In the genomic region with DNA sequence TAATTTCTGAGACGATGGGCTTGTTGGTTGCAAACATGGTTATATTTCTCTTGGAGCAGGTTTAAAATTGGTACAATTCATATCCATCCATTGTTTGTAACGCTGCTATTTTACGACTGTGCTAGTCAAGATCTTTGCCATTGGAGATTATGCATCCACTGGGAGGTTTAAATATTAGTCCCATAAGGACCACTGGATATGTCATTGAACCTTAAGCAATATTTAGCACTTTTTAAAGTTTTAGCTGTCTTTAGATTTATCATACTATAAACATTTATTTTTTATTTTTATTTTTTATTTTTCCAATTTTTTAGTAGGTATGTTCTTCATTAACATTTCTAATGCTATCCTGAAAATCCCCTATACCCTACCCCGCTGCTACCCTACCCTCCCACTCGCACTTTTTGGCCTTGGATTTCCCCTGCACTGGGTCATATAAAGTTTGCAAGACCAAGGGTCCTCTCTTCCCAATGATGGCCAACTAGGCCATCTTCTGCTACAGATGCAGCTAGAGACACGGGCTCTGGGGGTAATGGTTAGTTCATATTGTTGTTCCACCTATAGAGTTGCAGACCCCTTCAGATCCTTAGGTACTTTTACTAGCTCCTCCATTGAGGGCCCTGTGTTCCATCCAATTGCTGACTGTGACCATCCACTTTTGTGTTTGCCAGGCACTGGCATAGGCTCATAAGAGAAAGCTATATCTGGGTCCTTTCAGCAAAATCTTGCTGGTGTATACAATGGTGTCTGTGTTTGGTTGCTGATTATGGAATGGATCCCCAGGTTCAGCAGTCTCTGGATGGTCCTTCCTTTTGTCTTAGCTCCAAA, we compare ENCODE assay signal across 9 mouse cellular contexts. TPM values are rescaled to one million over a fixed set of nuclear protein-coding genes. Genes with fewer than 3 reads are reported as not detected.
DNase-seq lines count a peak whose midpoint lies in the region; ATAC-seq and TF ChIP-seq lines count a peak whose summit lies in the region.
"Not testable (repeated sequence)": the region's sequence is repeated elsewhere in the genome, so short reads cannot be mapped to it uniquely, and the experiment has no call there.
"Had no signal": no experiment of that assay in that cellular context is flagged by ENCODE, and none has a peak within 500 bp of the region (broad histone marks: within the 10 kb centered on the region; RNA-seq: fewer than 3 reads in every experiment).

No protein-coding gene starts in this region.

- WGBS in forebrain, embryonic 10.5 days, result 69% methylated on average over 6 of the region's 6 CpGs
- WGBS in heart, embryonic 11.5 days (ENCODE audit: insufficient replicate concordance), result 60% methylated on average over 6 of the region's 6 CpGs
- WGBS in hindbrain, embryonic 15.5 days, result 69% methylated on average over 6 of the region's 6 CpGs
- 69% methylated on average over 6 of the region's 6 CpGs for WGBS in kidney, postnatal 0 days
- 44% methylated on average over 6 of the region's 6 CpGs for WGBS in liver, embryonic 15.5 days (ENCODE audit: insufficient replicate concordance)
- 65% methylated on average over 6 of the region's 6 CpGs for WGBS in midbrain, embryonic 12.5 days
- 64% methylated on average over 6 of the region's 6 CpGs for WGBS in stomach, embryonic 14.5 days

- H3K4me2 ChIP-seq in heart, embryonic 11.5 days; hindbrain, embryonic 15.5 days; kidney, postnatal 0 days (ENCODE audit: low read length); liver, embryonic 15.5 days; midbrain, embryonic 12.5 days (replicated peaks); stomach, embryonic 14.5 days (replicated peaks; ENCODE audit: low read depth, low read length): not testable (repeated sequence)

- H3K9me3 ChIP-seq in forebrain, embryonic 10.5 days, result peaks cover 83% of the 10 kb centered on the region
- H3K9me3 ChIP-seq in heart, embryonic 11.5 days (replicated peaks; ENCODE audit: control insufficient read depth, low read length), result peaks cover 49% of the 10 kb centered on the region
- peaks cover 72% of the 10 kb centered on the region for H3K9me3 ChIP-seq in hindbrain, embryonic 15.5 days
- peaks cover 47% of the 10 kb centered on the region for H3K9me3 ChIP-seq in kidney, postnatal 0 days (replicated peaks; ENCODE audit: low read length)
- peaks cover 37% of the 10 kb centered on the region for H3K9me3 ChIP-seq in liver, embryonic 15.5 days (replicated peaks)
- H3K9me3 ChIP-seq in midbrain, embryonic 12.5 days, result peaks cover 62% of the 10 kb centered on the region
- peaks cover 51% of the 10 kb centered on the region for H3K9me3 ChIP-seq in stomach, embryonic 14.5 days (ENCODE audit: control insufficient read depth, low read depth, low read length)

- H3K9ac ChIP-seq in heart, embryonic 11.5 days (ENCODE audit: low read depth, low read length); hindbrain, embryonic 15.5 days; kidney, postnatal 0 days (ENCODE audit: low read depth, low read length); liver, embryonic 15.5 days; midbrain, embryonic 12.5 days (replicated peaks); stomach, embryonic 14.5 days (replicated peaks; ENCODE audit: low read depth, low read length): not testable (repeated sequence)

- DNase-seq in T-cell, adult 2 months (ENCODE audit: low spot score), result peak; percentile 21
- DNase-seq in forebrain, embryonic 10.5 days (ENCODE audit: extremely low spot score, low spot score), result peak; percentile 18
- DNase-seq in kidney, postnatal 0 days (ENCODE audit: low spot score), result not testable (repeated sequence)

- H3K27ac ChIP-seq in forebrain, embryonic 10.5 days; heart, embryonic 11.5 days (ENCODE audit: low read depth, low read length); hindbrain, embryonic 15.5 days (replicated peaks); kidney, postnatal 0 days; liver, embryonic 15.5 days (replicated peaks); midbrain, embryonic 12.5 days (replicated peaks); stomach, embryonic 14.5 days (ENCODE audit: low read length): not testable (repeated sequence)

- not testable (repeated sequence) for TF ChIP-seq CTCF in kidney, postnatal 0 days (IDR thresholded peaks at IDR 0.05; ENCODE audit: low read depth)

- H3K4me1 ChIP-seq in forebrain, embryonic 10.5 days; heart, embryonic 11.5 days (ENCODE audit: control insufficient read depth, insufficient read depth, low read length); hindbrain, embryonic 15.5 days (replicated peaks); kidney, postnatal 0 days (replicated peaks; ENCODE audit: insufficient read depth, low read length); liver, embryonic 15.5 days (replicated peaks); midbrain, embryonic 12.5 days; stomach, embryonic 14.5 days (ENCODE audit: control insufficient read depth, insufficient read depth, low read length): not testable (repeated sequence)

- not testable (repeated sequence) for H3K4me3 ChIP-seq in forebrain, embryonic 10.5 days; heart, embryonic 11.5 days (ENCODE audit: low read depth, low read length); hindbrain, embryonic 15.5 days; kidney, postnatal 0 days (replicated peaks; ENCODE audit: low read depth, low read length); liver, embryonic 15.5 days (replicated peaks); midbrain, embryonic 12.5 days; stomach, embryonic 14.5 days (ENCODE audit: low read depth, low read length)

- not testable (repeated sequence) for H3K27me3 ChIP-seq in forebrain, embryonic 10.5 days (ENCODE audit: poor library complexity, severe bottlenecking); heart, embryonic 11.5 days (ENCODE audit: control insufficient read depth, insufficient read depth, low read length); hindbrain, embryonic 15.5 days; kidney, postnatal 0 days (ENCODE audit: insufficient read depth, low read length); liver, embryonic 15.5 days; midbrain, embryonic 12.5 days; stomach, embryonic 14.5 days (ENCODE audit: control insufficient read depth, insufficient read depth, low read length)

- H3K36me3 ChIP-seq in forebrain, embryonic 10.5 days (replicated peaks); heart, embryonic 11.5 days (ENCODE audit: control insufficient read depth, insufficient read depth, low read length); hindbrain, embryonic 15.5 days; kidney, postnatal 0 days (ENCODE audit: insufficient read depth, low read length); liver, embryonic 15.5 days (replicated peaks); midbrain, embryonic 12.5 days; stomach, embryonic 14.5 days (ENCODE audit: control insufficient read depth, insufficient read depth, low read length): not testable (repeated sequence)

- ATAC-seq in heart, embryonic 11.5 days (replicated peaks; ENCODE audit: insufficient number of reproducible peaks, low FRiP score, low TSS enrichment), result peak; percentile 69
- peak; percentile 81 for ATAC-seq in hindbrain, embryonic 15.5 days (ENCODE audit: low FRiP score, low read depth)
- ATAC-seq in kidney, postnatal 0 days (replicated peaks; ENCODE audit: low FRiP score, low read depth), result peak; percentile 71
- peak; percentile 48 for ATAC-seq in liver, embryonic 15.5 days (ENCODE audit: insufficient read depth)
- peak; percentile 64; the same call in 1 of the 2 replicates for ATAC-seq in midbrain, embryonic 12.5 days (ENCODE audit: low FRiP score, low read depth)
- peak; percentile 53; the same call in 1 of the 2 replicates for ATAC-seq in stomach, embryonic 14.5 days (ENCODE audit: insufficient number of reproducible peaks, insufficient read depth, low FRiP score, low read depth)

RNA-seq across cellular contexts. Expression of a gene that starts 24.5 kb away (rescaled TPM):
- 0.30 TPM in 1 of 2 replicates, not detected in the other for polyA plus RNA-seq in forebrain, embryonic 10.5 days (2016; fragmentation: Nextera tagmentation; extraction: Ambion mirVana)
- polyA plus RNA-seq in heart, embryonic 11.5 days (2014; fragmentation: Nextera tagmentation; extraction: Ambion mirVana), result 0.20 TPM in 1 of 2 replicates, not detected in the other
- polyA plus RNA-seq in hindbrain, embryonic 15.5 days (2015; fragmentation: Nextera tagmentation; extraction: Ambion mirVana), result 0.14 TPM in 1 of 2 replicates, not detected in the other
- polyA plus RNA-seq in kidney, postnatal 0 days (2015; fragmentation: Nextera tagmentation; extraction: Ambion mirVana), result 0.14 and 0.17 TPM in 2 replicates
- 0.16 TPM in 1 of 2 replicates, not detected in the other for polyA plus RNA-seq in liver, embryonic 15.5 days (2015; fragmentation: Nextera tagmentation; extraction: Ambion mirVana)
- polyA plus RNA-seq in midbrain, embryonic 12.5 days (2016; fragmentation: Nextera tagmentation; extraction: Ambion mirVana), result not detected in 2 replicates
- 0.26 TPM in 1 of 2 replicates, not detected in the other for polyA plus RNA-seq in stomach, embryonic 14.5 days (2014; fragmentation: Nextera tagmentation; extraction: Ambion mirVana)
- polyA plus RNA-seq: G1E had no signal

RNA-seq across cellular contexts. Expression of a gene that starts 31.1 kb away (rescaled TPM):
- 0.16 TPM in 1 of 2 replicates, not detected in the other for polyA plus RNA-seq in forebrain, embryonic 10.5 days (2016; fragmentation: Nextera tagmentation; extraction: Ambion mirVana)
- polyA plus RNA-seq in heart, embryonic 11.5 days (2014; fragmentation: Nextera tagmentation; extraction: Ambion mirVana), result 0.11 TPM in 1 of 2 replicates, not detected in the other
- 0.10 and 0.12 TPM in 2 replicates for polyA plus RNA-seq in hindbrain, embryonic 15.5 days (2015; fragmentation: Nextera tagmentation; extraction: Ambion mirVana)
- 0.24 and 0.25 TPM in 2 replicates for polyA plus RNA-seq in kidney, postnatal 0 days (2015; fragmentation: Nextera tagmentation; extraction: Ambion mirVana)
- polyA plus RNA-seq in liver, embryonic 15.5 days (2015; fragmentation: Nextera tagmentation; extraction: Ambion mirVana), result not detected in 2 replicates
- not detected in 2 replicates for polyA plus RNA-seq in midbrain, embryonic 12.5 days (2016; fragmentation: Nextera tagmentation; extraction: Ambion mirVana)
- 0.21 and 0.22 TPM in 2 replicates for polyA plus RNA-seq in stomach, embryonic 14.5 days (2014; fragmentation: Nextera tagmentation; extraction: Ambion mirVana)
